Mouse (Mus musculus) T-cell, adult 66 days (primary cell): ENCODE results near the gene Myf6. TPM values are rescaled to one million over a fixed set of nuclear protein-coding genes. Genes with fewer than 3 reads are reported as not detected.

ENCODE experiments used
- total RNA-seq, 2 experiments: library from RNA; stranded (reverse); gene quantifications; 3 replicates in 1 of 2; 4 replicates in 1 of 2; pipeline ENCODE4 v1.2.4; 2023

The Myf6 gene
- total RNA-seq = not detected

GRCm38 (mm10) chr10:107494568-107494967, at the start of gene Myf6:
Gene Myf6 (minus strand): TSS chr10:107494737.

GRCm38 (mm10) chr10:107485870-107486269, 8.7 kb downstream of the Myf6 start, which contains the start of gene Myf5:
Gene Myf5 (minus strand): TSS chr10:107486134.

Other genes with a start within 250 kb of the Myf6 start
- gene Lin7a, start 223.1 kb downstream of the Myf6 start, total RNA-seq = not detected
- gene Myf5, start 8.6 kb downstream of the Myf6 start, total RNA-seq = not detected
- gene Ptprq, start 225.3 kb upstream of the Myf6 start, total RNA-seq = not detected